ENCODE assay signal across 24 mouse cellular contexts in genomic region chr10:110997180-110997579, GRCm38 (mm10). TPM values are rescaled to one million over a fixed set of nuclear protein-coding genes. Genes with fewer than 3 reads are reported as not detected.
DNase-seq lines count a peak whose midpoint lies in the region; ATAC-seq and TF ChIP-seq lines count a peak whose summit lies in the region.
"Had no signal": no experiment of that assay in that cellular context is flagged by ENCODE, and none has a peak within 500 bp of the region (broad histone marks: within the 10 kb centered on the region; RNA-seq: fewer than 3 reads in every experiment).

No protein-coding gene starts in this region.

- ATAC-seq in frontal cortex, adult (ENCODE audit: low TSS enrichment) = peak; percentile 21; the same call in 1 of the 2 replicates
- ATAC-seq in heart, embryonic 12.5 days (ENCODE audit: insufficient number of reproducible peaks, low FRiP score) = no peak
- peak; percentile 55; the same call in 1 of the 2 replicates for ATAC-seq in heart, postnatal 0 days (ENCODE audit: insufficient read depth, low read depth)
- ATAC-seq: activated CD4-positive, CD25-positive, alpha-beta regulatory T cell, adult 4 months; forebrain, embryonic 15.5 days; intestine, postnatal 0 days had no signal

- no peak for DNase-seq in frontal cortex, postnatal 36 days (ENCODE audit: low spot score in 2 of 2)
- DNase-seq in heart, adult 11 months = peak; percentile 83
- no peak for DNase-seq in heart, postnatal 0 days (ENCODE audit: low spot score)
- no peak for DNase-seq in heart, postnatal 14 days
- DNase-seq: adrenal gland, adult 8-10 months; adrenal gland, postnatal 25 days; cerebellum, adult 11-12 months; cerebellum, adult 8-10 months; cerebellum, postnatal 10 days; cerebellum, postnatal 36 days; embryo, embryonic 11 days; kidney, adult 2 months had no signal

- no peak overlapping the region for H3K4me3 ChIP-seq in heart, embryonic 12.5 days
- H3K4me3 ChIP-seq in heart, postnatal 0 days (ENCODE audit: low read depth, low read length) = no peak overlapping the region
- H3K4me3 ChIP-seq: embryonic facial prominence, embryonic 10.5 days; embryonic facial prominence, embryonic 13.5 days; erythroblast, embryonic 14.5 days; forebrain, embryonic 12.5 days; forebrain, embryonic 15.5 days; heart, embryonic 15.5 days; hindbrain, embryonic 12.5 days; hindbrain, embryonic 15.5 days had no signal

- no peaks in the 10 kb centered on the region for H3K9me3 ChIP-seq in heart, embryonic 12.5 days (replicated peaks)
- no peaks in the 10 kb centered on the region for H3K9me3 ChIP-seq in heart, postnatal 0 days (replicated peaks; ENCODE audit: control insufficient read depth, low read length)
- H3K9me3 ChIP-seq: embryonic facial prominence, embryonic 10.5 days; embryonic facial prominence, embryonic 13.5 days; forebrain, embryonic 12.5 days; forebrain, embryonic 15.5 days; heart, embryonic 15.5 days; hindbrain, embryonic 12.5 days; hindbrain, embryonic 15.5 days had no signal

- intact Hi-C loops in heart, postnatal 14 days (cut with DNase I) = no loop called here

- H3K4me2 ChIP-seq in heart, embryonic 12.5 days = no peak overlapping the region
- no peak overlapping the region for H3K4me2 ChIP-seq in heart, postnatal 0 days (ENCODE audit: low read depth, low read length)
- H3K4me2 ChIP-seq: embryonic facial prominence, embryonic 13.5 days; forebrain, embryonic 12.5 days; forebrain, embryonic 15.5 days; heart, embryonic 15.5 days; hindbrain, embryonic 12.5 days; hindbrain, embryonic 15.5 days had no signal

- 79% methylated on average over 6 of the region's 6 CpGs for WGBS in heart, embryonic 12.5 days
- 60% methylated on average over 6 of the region's 6 CpGs for WGBS in heart, postnatal 0 days

- peaks cover 21% of the 10 kb centered on the region for H3K4me1 ChIP-seq in heart, embryonic 12.5 days (replicated peaks)
- peaks cover 8% of the 10 kb centered on the region; the same call in 1 of the 2 replicates for H3K4me1 ChIP-seq in heart, postnatal 0 days (ENCODE audit: control insufficient read depth, insufficient read depth)

- TF ChIP-seq EP300 in heart, postnatal 0 days (IDR thresholded peaks at IDR 0.05; ENCODE audit: low read depth) = no peak

- no peaks in the 10 kb centered on the region for H3K27me3 ChIP-seq in heart, embryonic 12.5 days (replicated peaks)
- H3K27me3 ChIP-seq in heart, postnatal 0 days (ENCODE audit: control insufficient read depth, insufficient read depth, low read length) = no peaks in the 10 kb centered on the region
- H3K27me3 ChIP-seq: embryonic facial prominence, embryonic 13.5 days; forebrain, embryonic 12.5 days; forebrain, embryonic 15.5 days; heart, embryonic 15.5 days; hindbrain, embryonic 12.5 days; hindbrain, embryonic 15.5 days had no signal

- H3K27ac ChIP-seq in heart, embryonic 12.5 days (ENCODE audit: poor library complexity, severe bottlenecking) = no peak overlapping the region
- H3K27ac ChIP-seq in heart, postnatal 0 days (ENCODE audit: low read depth) = 0 out of 2 replicates have a peak overlapping the region, but pooled peaks have one; percentile 22
- H3K27ac ChIP-seq: embryonic facial prominence, embryonic 10.5 days; embryonic facial prominence, embryonic 13.5 days; forebrain, embryonic 12.5 days; forebrain, embryonic 15.5 days; heart, embryonic 15.5 days; hindbrain, embryonic 12.5 days; hindbrain, embryonic 15.5 days had no signal

- no peak overlapping the region for H3K9ac ChIP-seq in heart, embryonic 12.5 days
- no peak overlapping the region; the same call in 1 of the 2 replicates for H3K9ac ChIP-seq in heart, postnatal 0 days (replicated peaks; ENCODE audit: low read depth, low read length)
- H3K9ac ChIP-seq: embryonic facial prominence, embryonic 13.5 days; forebrain, embryonic 12.5 days; forebrain, embryonic 15.5 days; heart, embryonic 15.5 days; hindbrain, embryonic 12.5 days; hindbrain, embryonic 15.5 days had no signal

- H3K36me3 ChIP-seq in heart, embryonic 12.5 days = no peaks in the 10 kb centered on the region
- H3K36me3 ChIP-seq in heart, postnatal 0 days (replicated peaks; ENCODE audit: control insufficient read depth, insufficient read depth, low read length) = no peaks in the 10 kb centered on the region
- H3K36me3 ChIP-seq: embryonic facial prominence, embryonic 13.5 days; forebrain, embryonic 12.5 days; forebrain, embryonic 15.5 days; heart, embryonic 15.5 days; hindbrain, embryonic 12.5 days; hindbrain, embryonic 15.5 days had no signal

- TF ChIP-seq CTCF in heart, postnatal 0 days (IDR thresholded peaks at IDR 0.05; ENCODE audit: low read depth) = no peak

RNA-seq across cellular contexts. Expression of gene Zdhhc17, which starts 12.8 kb away (rescaled TPM):
- polyA plus RNA-seq in heart, embryonic 12.5 days (2016; fragmentation: Nextera tagmentation; extraction: Ambion mirVana) = 17.9 and 21.0 TPM in 2 replicates
- total RNA-seq in heart, postnatal 0 days (2014; rRNA removed; ENCODE audit: low replicate concordance) = 26.8 and 35.5 TPM in 2 replicates
- 11.5 and 14.9 TPM in 2 replicates for polyA plus RNA-seq in heart, postnatal 0 days (2015; fragmentation: Nextera tagmentation; extraction: Ambion mirVana)
- 10 to 100 TPM; 23.7 to 25.8 TPM for total RNA-seq in heart, postnatal 14 days (2021)
- polyA plus RNA-seq: erythroblast, embryonic 14.5 days had no signal
